Mouse (Mus musculus) cerebellum, postnatal 10 days (tissue): ENCODE measurements at regions not wholly inside any gene's neighbourhood (a gene's known extent, or its start where the extent isn't known, plus 50 kb on each side); places are given as distances from the start of the nearest gene placed in this dataset.
"Not testable (repeated sequence)": the region's sequence is repeated elsewhere in the genome, so short reads cannot be mapped to it uniquely, and the experiment has no call there.

Source experiments
- DNase-seq, 2 experiments: peaks; one replicate each; pipeline ENCODE4 v3.0.0; 2021; ENCODE audit warnings: mixed read lengths in 2 of 2

GRCm38 (mm10) chr2:81848836-81849410, 204.1 kb upstream of the Zfp804a start:
- no peak for DNase-seq

GRCm38 (mm10) chr2:81849927-81850326, 203.1 kb upstream of the Zfp804a start:
- no peak for DNase-seq

- DNase-seq = peak; percentile 29 to 39
Measured at GRCm38 (mm10) chr2:81885438-81885837, 167.6 kb upstream of the Zfp804a start.

- DNase-seq = not testable (repeated sequence)
Measured at GRCm38 (mm10) chr2:81892570-81892969, 160.5 kb upstream of the Zfp804a start.

- no peak for DNase-seq
Measured at GRCm38 (mm10) chr2:81939360-81939759, 113.7 kb upstream of the Zfp804a start.
